Mouse (Mus musculus): ENCODE results near the gene Lsamp.

DNA sequence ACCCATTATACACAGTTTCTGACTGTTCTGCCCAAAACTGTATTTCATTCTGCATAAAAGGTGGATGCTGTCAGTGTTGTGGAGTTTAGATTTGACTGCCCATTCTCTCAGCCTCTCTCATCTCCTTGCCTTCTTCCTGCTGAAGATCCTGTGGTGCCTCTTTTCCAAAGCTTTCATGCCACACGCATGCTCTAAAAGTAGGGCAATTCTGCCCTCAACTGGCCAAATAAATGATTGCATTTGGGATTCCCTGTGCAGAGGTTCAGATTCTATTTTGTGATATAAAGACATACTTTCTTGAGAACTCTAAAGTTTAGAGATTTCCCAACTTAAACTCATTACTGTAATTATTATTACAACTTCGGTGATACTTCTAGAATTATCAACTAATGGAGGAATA, 1260.5 kb downstream of the Lsamp start:
- TF ChIP-seq CTCF (IDR thresholded peaks at IDR 0.05; ENCODE audit: low read depth) (peak; percentile 69), EP300 (IDR thresholded peaks at IDR 0.05; ENCODE audit: low read depth) (no peak)
